In the genomic region with DNA sequence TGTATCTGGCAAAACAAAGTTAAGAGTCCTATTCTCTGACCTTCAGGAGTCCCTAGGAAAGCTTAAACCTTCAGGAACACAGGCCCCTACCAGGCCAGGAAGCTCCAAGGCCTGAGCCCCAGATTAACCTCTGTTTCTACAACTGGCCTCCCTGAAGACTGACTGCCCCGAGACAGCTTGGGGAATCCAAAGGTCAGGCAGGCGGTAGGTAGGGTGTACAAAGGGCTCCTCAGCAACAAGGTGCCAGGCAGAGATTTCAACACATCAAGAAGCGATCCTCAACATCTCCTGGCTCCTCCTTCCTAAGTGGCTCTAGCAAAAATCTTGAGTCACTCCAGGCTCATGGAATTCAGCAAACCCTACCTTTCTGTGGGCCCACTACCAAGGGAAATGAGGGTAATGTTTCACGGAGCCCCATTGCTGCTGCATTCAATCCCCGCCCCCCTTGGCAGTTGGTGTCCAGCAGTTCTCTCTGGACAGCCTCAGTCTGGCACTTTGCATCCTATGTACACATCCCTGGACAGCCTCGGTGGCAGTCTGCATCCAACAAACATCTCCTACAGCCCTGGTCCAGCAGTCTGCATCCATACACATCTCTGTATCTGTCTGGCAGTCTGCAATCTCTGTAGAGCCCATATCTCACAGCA, we compare ENCODE assay signal across 8 mouse cellular contexts. TPM values are rescaled to one million over a fixed set of nuclear protein-coding genes. Genes with fewer than 3 reads are reported as not detected.
DNase-seq lines count a peak whose midpoint lies in the region; ATAC-seq and TF ChIP-seq lines count a peak whose summit lies in the region.

No protein-coding gene starts in this region.

- peaks cover 14% of the 10 kb centered on the region for H3K79me2 ChIP-seq in macrophage (ENCODE audit: inconsistent target)

- no peak for ATAC-seq in intestine, embryonic 14.5 days (replicated peaks; ENCODE audit: low FRiP score, low TSS enrichment, low read depth)

- peak; percentile 20 for DNase-seq in gastrocnemius, adult 2 months
- no peak for DNase-seq in gastrocnemius, postnatal 4 days (ENCODE audit: low spot score in 2 of 2)
- DNase-seq in intestine, embryonic 14.5 days (ENCODE audit: low spot score): no peak
- no peak for DNase-seq in c-Kit-positive CD71-positive TER-119-positive erythroid progenitor cells, embryonic 14.5 days (ENCODE audit: low spot score)
- DNase-seq in layer of hippocampus, adult 18-20 months (ENCODE audit: low spot score in 2 of 2): no peak
- DNase-seq in natural killer cell, adult 2 months (ENCODE audit: low spot score in 2 of 2): no peak

- H3K9ac ChIP-seq in intestine, embryonic 14.5 days (ENCODE audit: low read length): peak overlapping the region; percentile 77

- H3K4me2 ChIP-seq in intestine, embryonic 14.5 days (ENCODE audit: low read length): peak overlapping the region; percentile 68

- peaks cover 41% of the 10 kb centered on the region for H3K36me3 ChIP-seq in intestine, embryonic 14.5 days (ENCODE audit: control insufficient read depth, insufficient read depth, low read length)
- peaks cover 32% of the 10 kb centered on the region for H3K36me3 ChIP-seq in macrophage (ENCODE audit: inconsistent target)

- no peaks in the 10 kb centered on the region for H3K27me3 ChIP-seq in intestine, embryonic 14.5 days (replicated peaks; ENCODE audit: control insufficient read depth, insufficient read depth, low read length)

- H3K4me3 ChIP-seq in gastrocnemius, adult 2 months: peak overlapping the region; percentile 84
- peak overlapping the region; percentile 79 for H3K4me3 ChIP-seq in bone marrow, adult 2 months (replicated peaks; ENCODE audit: control insufficient read depth, low read depth, low read length)
- H3K4me3 ChIP-seq in intestine, embryonic 14.5 days (ENCODE audit: low read depth, low read length): peak overlapping the region; percentile 94
- H3K4me3 ChIP-seq in macrophage (ENCODE audit: inconsistent target): peak overlapping the region; percentile 67

- H3K4me1 ChIP-seq in bone marrow, adult 2 months (ENCODE audit: control insufficient read depth, insufficient read depth, low read length): peaks cover 5% of the 10 kb centered on the region; the same call in 1 of the 2 replicates
- peaks cover 7% of the 10 kb centered on the region for H3K4me1 ChIP-seq in intestine, embryonic 14.5 days (replicated peaks; ENCODE audit: control insufficient read depth, insufficient read depth, low read length)

- TF ChIP-seq CTCF in gastrocnemius, adult 2 months (IDR thresholded peaks at IDR 0.05): no peak
- no peak for TF ChIP-seq CTCF in bone marrow, adult 2 months (IDR thresholded peaks at IDR 0.05; ENCODE audit: control insufficient read depth, insufficient read depth, low read length)

- 49% methylated on average over 6 of the region's 6 CpGs for WGBS in bone marrow, adult 2 months
- WGBS in intestine, embryonic 14.5 days: 51% methylated on average over 6 of the region's 6 CpGs
- 57% methylated on average over 6 of the region's 6 CpGs for WGBS in macrophage (ENCODE audit: missing documents)

- TF ChIP-seq POLR2A in bone marrow, adult 2 months (IDR thresholded peaks at IDR 0.05; ENCODE audit: borderline replicate concordance, control insufficient read depth, low read depth, low read length): no peak

- no peaks in the 10 kb centered on the region for H3K9me3 ChIP-seq in intestine, embryonic 14.5 days (ENCODE audit: control insufficient read depth, low read length)

- peak overlapping the region; percentile 92 for H3K27ac ChIP-seq in gastrocnemius, adult 2 months
- H3K27ac ChIP-seq in bone marrow, adult 2 months (ENCODE audit: control insufficient read depth, insufficient read depth, low read depth, low read length, poor library complexity): peak overlapping the region; percentile 19; the same call in 1 of the 2 replicates
- H3K27ac ChIP-seq in intestine, embryonic 14.5 days (ENCODE audit: low read depth): no peak overlapping the region
- peak overlapping the region; percentile 28; the same call in 1 of the 2 replicates for H3K27ac ChIP-seq in macrophage

- intact Hi-C loops in gastrocnemius, adult 2 months (cut with DNase I): no loop called here

RNA-seq across cellular contexts. Expression of gene Uck1, which starts 0.9 kb away (rescaled TPM):
- total RNA-seq in gastrocnemius, adult 2 months (2021): 10 to 100 TPM in 1 of 2 experiments, 1 to 10 TPM in 1; 9.8 to 12.9 TPM
- total RNA-seq in gastrocnemius, postnatal 4 days (2021): 10 to 100 TPM; 24.5 to 27.2 TPM
- 11.9 and 19.6 TPM in 2 replicates for polyA plus RNA-seq in bone marrow, adult 2 months (2011; ENCODE audit: insufficient read depth, insufficient read length, low replicate concordance, missing spikeins)
- 61.8 and 65.8 TPM in 2 replicates for polyA plus RNA-seq in intestine, embryonic 14.5 days (2014; fragmentation: Nextera tagmentation; extraction: Ambion mirVana)
- total RNA-seq in macrophage (2018; cell fraction: chromatin; rRNA removed): 10 to 100 TPM; 12.8 to 66.2 (median 38.4) TPM
- total RNA-seq in macrophage (2018; cell fraction: cytosol; rRNA removed): 10 to 100 TPM; 10.4 to 32.0 (median 22.9) TPM
- 10 to 100 TPM in 25 of 26 experiments, 1 to 10 TPM in 1; 9.2 to 47.3 (median 24.4) TPM for total RNA-seq in macrophage (2018; cell fraction: nucleus; rRNA removed)
- 19.4 to 32.3 TPM (median 28.1 TPM) in 3 replicates for polyA plus RNA-seq in macrophage (2018)
- total RNA-seq in layer of hippocampus, adult 18-20 months (2021): 10 to 100 TPM; 52.3 to 58.5 TPM

RNA-seq across cellular contexts. Expression of gene Pomt1, which starts 22.6 kb away (rescaled TPM):
- total RNA-seq in gastrocnemius, adult 2 months (2021): 10 to 100 TPM; 11.5 TPM
- total RNA-seq in gastrocnemius, postnatal 4 days (2021): 10 to 100 TPM; 15.8 to 17.5 TPM
- polyA plus RNA-seq in bone marrow, adult 2 months (2011; ENCODE audit: insufficient read depth, insufficient read length, low replicate concordance, missing spikeins): 7.8 and 16.2 TPM in 2 replicates
- polyA plus RNA-seq in intestine, embryonic 14.5 days (2014; fragmentation: Nextera tagmentation; extraction: Ambion mirVana): 26.9 and 27.6 TPM in 2 replicates
- total RNA-seq in macrophage (2018; cell fraction: chromatin; rRNA removed): 10 to 100 TPM in 21 of 26 experiments, 1 to 10 TPM in 5; 5.0 to 56.5 (median 24.3) TPM
- total RNA-seq in macrophage (2018; cell fraction: cytosol; rRNA removed): 10 to 100 TPM in 14 of 26 experiments, 1 to 10 TPM in 12; 6.7 to 12.9 (median 10.4) TPM
- total RNA-seq in macrophage (2018; cell fraction: nucleus; rRNA removed): 10 to 100 TPM in 23 of 26 experiments, 1 to 10 TPM in 3; 5.9 to 47.9 (median 17.1) TPM
- 11.1 to 15.3 TPM (median 12.5 TPM) in 3 replicates for polyA plus RNA-seq in macrophage (2018)
- 10 to 100 TPM; 23.3 to 24.4 TPM for total RNA-seq in layer of hippocampus, adult 18-20 months (2021)

RNA-seq across cellular contexts. Expression of gene Golga2, which starts 28.2 kb away (rescaled TPM):
- total RNA-seq in gastrocnemius, adult 2 months (2021): 10 to 100 TPM; 56.0 to 62.9 TPM
- 10 to 100 TPM; 91.5 to 93.0 TPM for total RNA-seq in gastrocnemius, postnatal 4 days (2021)
- 26.6 and 39.8 TPM in 2 replicates for polyA plus RNA-seq in bone marrow, adult 2 months (2011; ENCODE audit: insufficient read depth, insufficient read length, low replicate concordance, missing spikeins)
- polyA plus RNA-seq in intestine, embryonic 14.5 days (2014; fragmentation: Nextera tagmentation; extraction: Ambion mirVana): 20.1 and 20.2 TPM in 2 replicates
- total RNA-seq in macrophage (2018; cell fraction: chromatin; rRNA removed): 100 to 1,000 TPM in 14 of 26 experiments, 10 to 100 TPM in 12; 39.3 to 178 (median 109) TPM
- total RNA-seq in macrophage (2018; cell fraction: cytosol; rRNA removed): 10 to 100 TPM; 28.9 to 43.9 (median 39.4) TPM
- 10 to 100 TPM; 29.5 to 82.0 (median 48.2) TPM for total RNA-seq in macrophage (2018; cell fraction: nucleus; rRNA removed)
- polyA plus RNA-seq in macrophage (2018): 31.7 to 53.4 TPM (median 36.4 TPM) in 3 replicates
- total RNA-seq in layer of hippocampus, adult 18-20 months (2021): 10 to 100 TPM; 85.1 to 92.5 TPM

RNA-seq across cellular contexts. Expression of gene Swi5, which starts 28.9 kb away (rescaled TPM):
- total RNA-seq in gastrocnemius, adult 2 months (2021): 100 to 1,000 TPM; 118 to 175 TPM
- 100 to 1,000 TPM; 160 to 162 TPM for total RNA-seq in gastrocnemius, postnatal 4 days (2021)
- polyA plus RNA-seq in bone marrow, adult 2 months (2011; ENCODE audit: insufficient read depth, insufficient read length, low replicate concordance, missing spikeins): 278 and 393 TPM in 2 replicates
- 162 and 198 TPM in 2 replicates for polyA plus RNA-seq in intestine, embryonic 14.5 days (2014; fragmentation: Nextera tagmentation; extraction: Ambion mirVana)
- total RNA-seq in macrophage (2018; cell fraction: chromatin; rRNA removed): 10 to 100 TPM in 25 of 26 experiments, 1 to 10 TPM in 1; 8.4 to 63.2 (median 18.8) TPM
- 100 to 1,000 TPM; 126 to 250 (median 160) TPM for total RNA-seq in macrophage (2018; cell fraction: cytosol; rRNA removed)
- 10 to 100 TPM; 16.1 to 62.8 (median 35.2) TPM for total RNA-seq in macrophage (2018; cell fraction: nucleus; rRNA removed)
- polyA plus RNA-seq in macrophage (2018): 220 to 392 TPM (median 276 TPM) in 3 replicates
- 100 to 1,000 TPM; 202 to 208 TPM for total RNA-seq in layer of hippocampus, adult 18-20 months (2021)
